Mouse (Mus musculus): ENCODE data around the gene Gper1.

- TF ChIP-seq FLI1 (IDR thresholded peaks at IDR 0.05; ENCODE audit: low read length) (no peak), GATA1 (IDR thresholded peaks at IDR 0.05; ENCODE audit: borderline replicate concordance, low read length) (no peak)
Measured at GRCm38 (mm10) chr5:139393197-139393588, 29.8 kb upstream of the Gper1 start.
